Mouse (Mus musculus) liver, adult 2 months (tissue): Measurements from ENCODE around the gene Zfp618.

Source experiments
- CTCF ChIP-seq: fragments of 200-500 bp; IDR thresholded peaks from 2 replicates; pipeline ENCODE4 v1.5.1; 2011; ENCODE audit warnings: low read depth, low read length, control low read depth
- POLR2A ChIP-seq: fragments of 200-500 bp; IDR thresholded peaks from 2 replicates; pipeline ENCODE4 v1.6.1; 2011; ENCODE audit warnings: low read length, control low read depth; ENCODE audit not compliant: insufficient read depth; ENCODE audit errors: extremely low read depth

- TF ChIP-seq CTCF (no peak), POLR2A (no peak)
Observed at GRCm38 (mm10) chr4:62963806-62964205, 1.6 kb upstream of the Zfp618 start.
